Mouse (Mus musculus): ENCODE measurements at regions not wholly inside any gene's neighbourhood (a gene's known extent, or its start where the extent isn't known, plus 50 kb on each side); places are given as distances from the start of the nearest gene placed in this dataset.

GRCm38 (mm10) chr4:98243502-98243901, 139.6 kb downstream of the Tm2d1 start:
- TF ChIP-seq CTCF (IDR thresholded peaks at IDR 0.05; ENCODE audit: low read depth, low read length) (peak; percentile 47), POLR2A (IDR thresholded peaks at IDR 0.05; ENCODE audit: insufficient read depth, low read length) (no peak), EP300 (IDR thresholded peaks at IDR 0.05; ENCODE audit: insufficient read depth, low read depth, low read length) (no peak)
